Mouse (Mus musculus) E14TG2a.4 (cell line): ENCODE results near the gene Ugt3a1.

Experiments
- CTCF ChIP-seq: conservative IDR thresholded peaks from 2 replicates; pipeline ENCODE4 v1.5.1; 2014; ENCODE audit warnings: low read length
- POU5F1 ChIP-seq: IDR thresholded peaks from 2 replicates; pipeline ENCODE4 v1.6.1; 2014; ENCODE audit warnings: low read length, borderline replicate concordance

GRCm38 (mm10) chr15:9336616-9337015 lies 59.9 kb downstream of the Ugt3a1 start:
- TF ChIP-seq CTCF (no peak), POU5F1 (no peak)
